Mouse (Mus musculus): ENCODE measurements at regions not wholly inside any gene's neighbourhood (a gene's known extent, or its start where the extent isn't known, plus 50 kb on each side); places are given as distances from the start of the nearest gene placed in this dataset.
"Not testable (repeated sequence)": the region's sequence is repeated elsewhere in the genome, so short reads cannot be mapped to it uniquely, and the experiment has no call there.

DNA sequence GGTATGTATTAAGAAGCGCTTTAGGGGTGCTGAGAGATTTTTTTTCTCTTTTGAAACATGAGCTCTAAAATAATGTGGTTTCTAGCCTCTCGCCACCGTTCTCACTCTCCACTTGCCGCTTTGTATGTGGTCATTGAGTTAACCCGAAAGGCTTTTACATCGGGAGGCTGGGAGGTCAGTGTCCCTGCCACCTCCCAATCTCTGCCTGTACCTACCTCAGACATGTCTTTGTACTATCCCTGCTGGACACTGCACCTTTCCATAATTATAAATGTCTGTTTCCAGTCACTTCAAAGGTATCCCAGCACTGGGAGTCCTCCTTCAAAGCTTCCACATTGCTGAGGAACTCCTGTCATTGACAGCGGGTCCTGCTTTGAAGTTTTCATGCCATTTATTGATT, 347.6 kb upstream of the Tbc1d2b start:
- DNase-seq (ENCODE audit: low spot score in 2 of 2), result no peak

DNA sequence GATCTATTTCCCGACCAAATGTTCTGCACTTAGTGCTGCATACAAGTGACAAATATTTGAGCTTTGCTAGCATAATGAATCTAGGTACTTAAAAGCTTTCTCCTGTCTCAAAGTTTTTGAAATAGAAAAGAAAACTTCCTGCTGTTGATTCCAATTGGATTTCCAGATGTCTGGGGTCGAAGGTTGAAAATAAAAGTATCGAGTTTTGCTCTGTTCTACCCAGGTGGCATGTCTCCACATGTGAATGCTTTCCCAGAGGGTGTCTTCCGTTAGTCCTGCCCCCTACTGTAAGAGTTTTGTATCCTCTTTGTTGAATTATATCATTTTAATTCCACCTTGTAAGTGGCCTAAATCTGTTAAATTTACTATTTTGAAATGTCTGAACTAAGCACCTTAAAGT, 327.3 kb upstream of the Tbc1d2b start:
- no peak for DNase-seq (ENCODE audit: low spot score in 2 of 2)

DNA sequence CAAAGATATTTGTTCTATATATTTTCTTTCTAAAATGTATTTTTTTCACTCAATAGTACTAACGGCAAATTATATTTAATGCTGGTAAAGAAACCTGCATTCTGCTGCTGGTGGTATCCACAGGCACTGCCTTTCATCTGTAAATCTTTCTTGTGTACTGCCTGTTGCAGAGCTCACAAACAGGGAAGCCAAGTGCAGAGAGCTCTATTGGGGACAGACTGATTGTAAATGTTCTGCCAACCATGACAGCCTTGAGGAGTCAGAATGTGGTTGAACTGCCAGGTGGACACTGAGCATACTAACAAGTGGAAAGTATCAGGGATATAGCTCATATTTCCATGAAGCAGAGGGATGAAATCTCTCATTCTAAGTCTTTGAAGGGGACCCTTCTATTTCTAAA, 286.1 kb upstream of the Tbc1d2b start:
- no peak for DNase-seq (ENCODE audit: low spot score in 2 of 2)

DNA sequence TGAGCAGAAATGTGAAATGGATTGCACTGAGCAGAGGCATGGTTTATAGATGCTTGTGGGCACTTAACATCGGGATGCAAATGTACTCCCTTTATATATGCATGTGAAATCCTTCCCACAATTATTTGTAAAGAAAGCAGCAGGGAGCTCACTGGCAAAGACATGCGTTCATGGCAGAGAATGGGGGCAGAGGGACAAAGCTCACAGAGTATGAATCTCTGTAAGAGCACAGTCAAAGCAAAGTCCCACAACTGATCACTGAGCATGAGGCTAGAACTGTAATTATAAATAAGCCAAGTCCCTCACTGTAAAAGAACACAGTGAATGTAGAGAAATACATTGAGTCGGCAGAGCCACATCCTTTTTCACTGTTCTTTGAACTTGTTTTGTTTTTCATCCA, 285.6 kb upstream of the Tbc1d2b start:
- no peak for DNase-seq (ENCODE audit: low spot score in 2 of 2)

DNA sequence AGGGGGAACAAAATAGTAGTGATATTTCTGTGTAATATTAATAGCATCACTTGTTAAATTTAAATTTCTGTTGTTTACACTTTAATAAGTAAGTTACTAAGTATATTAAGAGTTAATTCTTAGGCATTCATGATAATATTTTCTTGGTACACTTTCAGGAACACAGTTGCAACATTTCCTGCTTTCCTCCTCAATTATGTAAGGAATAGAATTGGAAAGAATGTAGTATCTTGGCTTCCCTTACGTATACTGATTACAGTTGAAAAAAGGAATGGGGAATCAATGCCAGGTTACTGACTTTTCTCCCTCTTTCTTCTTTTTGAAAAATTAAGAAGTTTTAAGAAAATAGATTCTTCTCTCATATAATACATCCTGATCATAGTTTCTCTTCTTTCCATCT, 277.3 kb upstream of the Tbc1d2b start:
- DNase-seq (ENCODE audit: low spot score in 2 of 2), result no peak

DNA sequence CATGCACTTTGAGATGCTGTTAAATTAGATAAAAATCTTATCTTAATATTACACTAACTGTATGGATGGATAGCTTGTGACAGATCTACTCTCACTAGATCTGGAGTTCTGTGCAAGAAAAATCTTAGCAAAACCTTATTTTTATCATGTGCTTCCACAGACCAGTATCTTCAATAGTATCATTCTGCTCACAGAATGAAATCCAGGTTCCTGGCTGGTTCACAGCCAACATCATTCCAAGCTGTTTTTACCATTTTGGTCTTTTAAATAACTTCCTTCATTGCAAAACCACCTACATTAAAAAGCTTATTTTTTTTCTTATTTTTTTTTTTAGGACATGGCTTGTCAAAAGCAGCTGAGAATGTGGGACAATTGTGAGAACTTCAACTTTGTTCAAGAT, 276.1 kb upstream of the Tbc1d2b start:
- DNase-seq (ENCODE audit: low spot score in 2 of 2), result peak in 1 of 2 experiments; percentile 56

DNA sequence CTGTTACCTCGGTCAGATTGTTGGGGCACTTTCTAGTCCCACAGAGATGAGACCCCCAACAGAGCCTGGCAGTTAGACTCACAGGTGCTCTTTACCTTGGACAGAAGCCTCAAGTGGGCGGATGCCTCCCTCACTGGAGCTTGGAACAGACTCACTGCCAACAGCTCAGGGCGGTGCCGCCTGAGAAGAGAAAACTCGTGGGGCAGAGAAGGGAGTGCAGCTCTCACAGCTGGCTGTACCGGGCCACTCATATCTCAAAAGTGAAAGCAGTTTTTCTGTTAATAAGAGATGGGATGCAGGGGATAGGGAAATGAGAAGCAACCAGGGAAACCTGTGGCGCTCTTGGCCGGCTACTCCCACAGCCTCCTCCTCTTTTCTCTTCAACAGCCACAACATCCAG, 267.1 kb upstream of the Tbc1d2b start:
- not testable (repeated sequence) for DNase-seq (ENCODE audit: low spot score in 2 of 2)

DNA sequence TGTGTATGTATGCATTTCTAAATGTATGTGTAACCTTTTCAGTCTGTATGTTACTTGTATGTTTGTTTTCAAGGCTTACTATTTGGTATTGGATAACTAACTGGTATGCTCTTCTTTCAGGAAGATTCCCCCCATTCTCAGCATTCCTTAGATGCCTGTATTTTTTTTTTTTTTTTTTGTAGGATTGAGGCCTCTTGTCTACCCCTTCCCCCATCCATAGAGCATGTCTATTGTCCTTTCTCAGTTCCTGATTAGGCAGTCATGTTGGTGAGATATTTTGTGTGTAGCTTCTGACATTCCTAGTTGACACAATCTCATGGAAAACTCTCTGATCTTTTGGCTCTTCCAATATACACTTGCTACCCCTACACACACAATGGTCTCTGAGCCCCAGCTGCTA, 262.8 kb upstream of the Tbc1d2b start:
- no peak for DNase-seq (ENCODE audit: low spot score in 2 of 2)

DNA sequence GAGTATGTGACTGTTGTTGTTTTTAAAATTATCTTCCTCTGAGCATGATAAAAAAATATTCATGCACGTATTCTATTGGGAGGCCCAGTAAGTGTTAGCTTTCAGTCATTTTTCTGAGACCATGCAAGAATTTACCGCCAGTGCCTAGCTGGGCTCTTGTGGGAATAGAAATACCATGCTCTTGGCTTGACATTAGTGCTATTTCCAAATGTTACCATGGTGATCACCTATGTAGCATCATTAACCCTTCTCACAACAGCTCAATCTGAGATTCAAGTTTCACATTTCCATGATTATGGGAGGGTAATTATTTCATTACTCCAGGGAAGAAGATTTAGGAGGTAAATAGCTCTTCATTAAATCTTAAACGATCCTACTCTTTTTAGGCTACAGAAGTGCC, 250.6 kb upstream of the Tbc1d2b start:
- no peak for DNase-seq (ENCODE audit: low spot score in 2 of 2)

DNA sequence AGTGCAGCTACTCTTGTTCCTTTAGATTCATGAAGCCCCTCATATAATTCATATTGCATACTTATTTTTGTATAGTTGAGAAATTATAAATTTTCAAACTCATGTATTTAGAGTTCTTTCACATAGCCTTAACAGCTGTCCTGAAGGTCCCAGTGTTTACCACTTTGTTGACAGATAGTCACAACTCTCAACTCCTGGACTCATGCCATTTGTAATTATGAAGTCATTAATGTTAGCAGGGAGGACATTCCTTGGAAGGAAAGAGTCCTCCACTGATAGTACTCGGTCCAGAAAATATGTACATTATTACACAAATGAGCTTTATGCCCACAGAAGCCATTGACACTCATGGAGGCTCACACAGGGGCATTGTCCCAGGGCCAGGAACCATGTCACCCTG, 224.3 kb upstream of the Tbc1d2b start:
- no peak for DNase-seq (ENCODE audit: low spot score in 2 of 2)

DNA sequence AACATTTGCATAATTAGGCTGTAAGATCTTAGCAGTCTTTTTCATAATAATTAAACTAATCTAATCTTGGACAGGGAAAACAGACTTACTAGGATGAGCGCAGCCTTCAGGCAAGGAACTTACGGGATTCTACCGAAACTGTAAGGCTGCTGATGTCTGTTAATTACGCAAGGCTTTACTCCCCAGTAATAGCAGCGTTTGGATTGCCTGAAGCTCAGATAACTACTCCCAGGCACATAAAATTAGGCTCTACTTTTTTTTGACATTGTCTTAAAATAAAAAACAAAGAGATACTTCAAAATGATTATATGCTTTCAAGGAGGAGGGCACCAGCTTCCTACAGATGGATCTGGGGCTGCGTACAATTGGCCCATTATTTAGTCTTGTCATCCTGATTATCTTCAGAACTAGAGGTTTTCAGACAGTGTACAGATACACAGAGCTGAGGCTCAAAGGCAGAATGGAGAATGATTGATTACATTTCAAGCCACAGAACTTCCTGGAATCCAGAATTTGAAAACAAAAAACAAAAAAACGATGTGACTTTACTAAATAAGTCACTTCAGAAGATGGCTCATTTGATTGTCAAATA, 220.1 kb upstream of the Tbc1d2b start:
- no peak for DNase-seq (ENCODE audit: low spot score in 2 of 2)

DNA sequence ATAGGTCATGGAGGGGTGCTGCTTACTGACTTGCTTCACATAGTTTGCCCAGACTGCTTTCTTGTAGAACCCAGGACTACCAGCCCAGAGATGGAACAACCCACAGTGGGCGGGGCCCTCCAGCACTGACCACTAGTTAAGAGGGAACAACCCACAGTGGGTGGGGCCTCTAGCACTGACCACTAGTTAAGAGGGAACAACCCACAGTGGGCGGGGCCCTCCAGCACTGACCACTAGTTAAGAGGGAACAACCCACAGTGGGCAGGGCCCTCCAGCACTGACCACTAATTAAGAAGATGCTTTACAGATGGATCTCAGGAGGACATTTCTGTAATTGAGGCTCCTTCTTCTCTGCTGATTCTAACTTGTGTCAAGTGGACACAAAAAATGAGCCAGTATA, 180.0 kb upstream of the Tbc1d2b start:
- DNase-seq (ENCODE audit: low spot score in 2 of 2), result no peak

DNA sequence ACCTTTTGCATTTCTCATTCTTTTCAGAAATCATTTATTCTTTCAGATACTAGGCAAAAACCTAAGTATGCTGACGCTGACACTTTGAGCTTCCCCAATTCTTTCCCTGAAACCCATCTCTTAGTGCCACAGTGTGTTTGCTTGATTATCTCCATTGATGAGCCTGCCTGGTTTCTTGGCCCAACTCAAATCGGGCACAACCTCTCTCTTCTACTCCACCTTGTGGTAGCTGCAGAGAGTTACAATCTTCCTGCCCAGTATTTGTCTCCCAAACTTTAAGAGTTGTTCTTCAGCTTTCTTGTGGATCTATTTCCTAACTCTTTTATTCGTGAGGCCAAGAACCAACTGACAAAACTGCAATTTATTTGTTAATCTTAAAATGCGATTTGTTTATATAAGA, 176.4 kb upstream of the Tbc1d2b start:
- peak; percentile 5 to 23 for DNase-seq (ENCODE audit: low spot score in 2 of 2)

DNA sequence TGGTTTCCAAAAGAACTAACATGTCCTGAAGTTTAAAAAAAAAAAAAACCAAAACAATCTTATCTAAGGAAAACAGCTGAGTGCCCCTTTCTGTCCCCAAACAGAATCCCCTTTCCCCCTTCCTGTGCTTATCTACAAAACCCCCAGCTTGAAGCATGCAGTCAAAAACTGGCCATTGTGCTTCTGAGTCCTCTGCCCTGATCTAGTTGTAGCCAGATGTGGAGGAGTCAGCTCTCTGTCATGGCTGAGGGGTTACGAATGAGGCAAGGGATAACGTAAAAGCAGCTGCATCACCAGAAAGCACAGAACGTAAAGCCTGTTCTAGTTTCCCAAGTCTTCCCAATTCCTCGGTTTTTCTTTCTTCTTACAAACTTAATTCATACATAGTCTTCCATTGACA, 164.3 kb upstream of the Tbc1d2b start:
- no peak for DNase-seq (ENCODE audit: low spot score in 2 of 2)

DNA sequence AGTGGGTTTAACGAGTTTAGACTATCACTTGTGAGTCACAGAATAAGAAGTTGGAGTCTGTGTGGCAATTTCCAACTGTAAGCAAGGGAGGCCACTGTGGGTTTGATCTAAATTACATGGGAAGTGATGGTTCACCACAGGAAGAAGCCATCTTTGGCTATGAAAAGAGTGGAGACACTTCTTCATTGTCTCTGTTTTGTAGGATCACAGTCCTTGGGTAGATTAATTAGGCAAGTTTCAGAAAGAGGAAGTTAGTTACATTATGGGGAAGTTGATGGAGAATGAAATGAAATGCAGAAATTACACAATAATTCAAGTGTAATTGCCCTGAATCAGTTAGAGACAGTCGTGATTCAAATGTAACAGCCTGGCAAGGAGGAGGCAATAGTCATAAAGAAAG, 160.3 kb upstream of the Tbc1d2b start:
- DNase-seq (ENCODE audit: low spot score in 2 of 2), result no peak

DNA sequence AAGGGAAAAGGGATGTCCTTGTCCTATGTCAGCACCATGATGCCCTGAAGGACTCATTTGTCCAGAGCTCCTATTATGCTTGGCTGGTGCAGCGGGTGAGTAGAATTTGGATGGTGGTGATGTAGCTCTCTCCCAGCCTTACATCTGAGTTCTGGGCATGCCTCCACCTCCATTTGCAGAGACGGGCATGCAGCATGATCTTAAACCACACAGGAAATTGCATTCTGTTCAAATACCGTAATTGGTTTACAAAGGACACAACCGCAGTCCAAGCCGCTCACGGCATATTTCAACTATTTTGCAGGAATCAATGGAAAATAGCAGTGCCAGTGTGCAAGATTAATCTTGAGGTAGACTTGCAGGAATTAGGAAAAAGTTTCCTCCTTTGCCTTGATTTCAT, 151.1 kb upstream of the Tbc1d2b start:
- DNase-seq (ENCODE audit: low spot score in 2 of 2), result no peak

DNA sequence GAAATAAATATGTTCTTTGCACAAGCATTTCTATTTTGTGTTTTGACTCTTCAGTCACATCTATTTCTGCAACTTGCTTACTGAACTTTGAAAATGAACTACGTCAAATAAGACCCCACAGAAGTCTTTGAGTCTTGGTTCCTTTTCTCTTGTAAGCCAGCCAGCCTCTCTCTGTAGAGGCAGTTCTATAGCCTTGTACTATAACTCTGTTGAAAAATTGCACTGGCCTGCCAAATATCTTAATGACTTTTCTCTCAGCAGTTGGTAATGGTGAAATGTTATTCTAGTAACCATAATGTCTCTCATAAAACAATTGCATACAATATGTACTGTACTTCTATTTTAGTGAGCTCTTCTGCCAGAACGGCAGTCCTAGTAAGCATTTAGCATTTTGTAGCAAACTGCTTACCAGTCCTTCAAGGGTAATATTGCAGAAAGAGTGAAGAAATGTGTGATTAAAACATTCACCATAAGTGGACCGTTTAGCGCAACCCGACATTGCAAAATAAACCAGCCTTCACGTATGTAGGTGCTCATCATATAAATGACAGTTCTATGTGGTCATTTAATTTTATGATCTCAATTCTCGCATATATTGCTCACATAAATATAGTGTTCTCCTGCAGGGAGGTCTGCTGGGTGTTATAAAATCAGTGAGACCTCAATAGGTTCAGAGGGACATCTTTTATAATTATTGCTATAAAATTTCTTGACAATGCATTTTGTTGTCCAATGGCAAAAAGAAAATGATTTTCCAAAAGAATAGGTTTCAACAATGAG, 149.3 kb upstream of the Tbc1d2b start:
- no peak for DNase-seq (ENCODE audit: low spot score in 2 of 2)

DNA sequence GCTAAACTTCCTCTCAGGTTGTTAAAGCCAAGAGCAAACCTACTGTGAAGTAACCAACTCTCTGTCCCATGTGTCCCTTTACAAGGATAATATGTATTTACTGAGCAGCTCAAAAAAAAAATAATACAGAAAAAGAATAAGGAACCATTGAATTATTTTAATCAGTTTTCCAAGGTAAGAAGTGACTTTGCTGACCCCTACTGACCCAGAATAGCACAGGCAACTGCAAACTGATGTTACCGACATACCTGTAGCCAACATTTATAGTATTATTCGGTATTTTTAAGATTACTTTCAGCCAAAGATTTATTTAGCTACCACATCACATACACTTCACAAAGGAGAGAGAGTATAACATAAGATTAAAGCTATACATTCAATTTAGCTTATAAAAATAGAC, 138.2 kb upstream of the Tbc1d2b start:
- DNase-seq (ENCODE audit: low spot score in 2 of 2), result no peak

DNA sequence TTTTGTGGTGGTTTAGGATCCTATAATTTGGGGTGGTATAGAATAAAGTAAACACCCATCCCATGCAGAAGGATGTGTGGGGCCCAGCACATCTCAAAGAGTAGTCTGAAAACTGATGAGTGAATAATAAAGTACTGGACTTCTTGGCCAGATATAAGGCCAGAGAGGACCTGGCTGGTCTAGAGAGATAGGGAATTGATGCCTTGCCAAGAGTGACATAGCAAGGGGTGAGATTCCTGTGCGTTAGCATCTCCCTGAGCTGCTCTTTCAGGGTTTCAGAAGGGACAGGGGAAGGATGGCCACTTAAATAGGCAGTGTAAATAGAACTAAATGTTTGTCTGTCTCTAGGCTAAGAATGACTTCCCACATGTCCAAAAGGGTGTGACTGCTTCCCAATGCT, 137.0 kb upstream of the Tbc1d2b start:
- no peak for DNase-seq (ENCODE audit: low spot score in 2 of 2)

DNA sequence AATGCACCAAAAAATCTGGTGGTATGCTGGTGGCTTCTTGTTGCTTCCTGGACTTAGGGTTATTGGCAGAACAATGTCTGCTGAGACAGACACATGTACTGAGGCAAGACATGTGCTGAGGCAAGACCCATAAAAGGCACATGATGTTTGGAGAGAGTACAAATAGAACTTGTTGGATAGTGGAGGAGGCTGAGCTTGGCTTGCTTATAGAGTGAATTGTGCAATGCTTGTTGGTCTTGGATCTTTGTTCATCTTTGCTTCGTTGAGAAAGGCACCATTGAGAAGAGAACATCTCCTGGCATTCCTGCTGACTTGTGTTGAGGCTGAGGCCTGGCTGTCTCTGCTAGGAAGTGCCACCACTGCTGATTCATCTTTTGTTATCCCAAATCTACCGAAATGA, 117.8 kb upstream of the Tbc1d2b start:
- DNase-seq (ENCODE audit: low spot score in 2 of 2), result no peak

DNA sequence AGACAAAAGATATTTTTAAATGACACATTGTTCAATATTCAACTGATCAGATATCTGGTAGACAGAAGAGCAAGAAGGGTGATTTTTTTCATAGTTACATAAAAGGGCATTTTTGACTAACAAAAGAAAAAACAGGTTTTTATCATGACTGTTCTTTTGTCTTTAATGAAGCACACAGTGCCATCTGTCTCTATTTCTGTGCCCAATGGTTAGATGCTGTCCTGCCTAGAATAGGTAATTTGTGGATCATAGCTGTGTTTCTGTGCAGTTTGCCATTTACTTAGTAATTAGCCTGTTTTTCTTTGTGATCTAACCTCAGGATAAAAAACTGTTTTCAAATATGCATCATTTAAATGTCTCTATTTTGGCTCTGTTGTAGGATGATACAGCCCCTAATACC, 114.4 kb upstream of the Tbc1d2b start:
- no peak for DNase-seq (ENCODE audit: low spot score in 2 of 2)

DNA sequence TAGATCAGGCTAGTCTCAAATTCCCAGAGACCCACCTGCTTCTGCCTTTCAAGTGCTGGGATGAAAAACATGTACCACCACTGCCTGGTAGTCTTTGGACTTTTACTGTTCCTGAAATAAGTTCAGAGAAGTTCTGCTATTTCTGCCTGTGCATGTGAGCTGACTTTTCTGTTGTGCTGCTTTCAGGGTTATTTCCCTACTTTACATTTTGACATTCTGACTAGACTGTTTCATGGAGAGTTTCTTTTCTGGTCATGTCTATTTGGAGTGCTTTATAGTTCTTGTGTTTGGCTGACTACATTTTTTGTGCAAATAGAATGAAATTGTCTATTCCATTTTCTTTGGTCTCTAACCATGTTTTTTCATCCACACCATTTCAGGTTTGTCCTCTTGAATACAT, 109.5 kb upstream of the Tbc1d2b start:
- DNase-seq (ENCODE audit: low spot score in 2 of 2), result no peak

DNA sequence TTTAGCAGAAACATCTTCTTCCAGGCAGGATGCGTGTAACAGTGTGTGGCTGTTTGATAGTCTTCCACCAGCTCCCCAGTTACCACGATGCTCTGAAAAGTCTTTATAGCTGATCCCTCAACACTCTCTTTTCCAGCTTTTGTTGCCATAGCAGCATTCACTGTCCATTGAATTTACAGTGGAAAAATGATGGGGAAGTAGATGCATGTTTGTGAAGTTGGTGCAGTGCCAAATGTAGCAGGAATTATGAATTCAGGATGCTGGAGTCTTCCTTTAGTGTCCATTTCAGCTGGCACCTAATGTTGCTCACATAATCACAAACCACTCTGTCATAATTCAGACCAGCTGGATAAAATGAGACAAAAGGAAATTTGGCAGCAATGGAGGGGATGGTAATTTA, 99.0 kb upstream of the Tbc1d2b start:
- no peak for DNase-seq (ENCODE audit: low spot score in 2 of 2)

DNA sequence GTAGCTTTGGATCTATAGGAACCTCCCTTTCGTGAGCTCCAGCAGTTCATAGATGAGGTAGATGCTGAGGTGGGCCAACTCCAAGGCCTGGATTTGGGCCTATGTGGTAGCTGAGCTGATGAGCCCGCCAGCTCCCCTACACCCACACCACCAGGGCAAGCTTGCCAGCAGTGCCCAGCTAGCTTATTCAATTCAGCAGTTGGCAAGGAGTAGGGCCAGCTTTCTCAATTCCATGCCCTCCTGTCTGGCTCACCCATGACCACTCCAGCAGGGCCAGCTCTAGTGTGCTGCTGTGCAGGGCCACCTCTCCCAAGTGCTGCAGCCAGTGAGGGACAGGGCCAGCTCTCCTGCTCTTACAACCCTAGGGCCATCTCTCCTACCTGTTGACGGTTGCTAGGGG, 97.1 kb upstream of the Tbc1d2b start:
- DNase-seq (ENCODE audit: low spot score in 2 of 2), result no peak
